Mouse (Mus musculus) left cerebral cortex, postnatal 25 days (tissue): ENCODE data around the gene Car6. TPM values are rescaled to one million over a fixed set of nuclear protein-coding genes. Genes with fewer than 3 reads are reported as not detected.
A peak's percentile ranks its signal among the peaks of the same experiment; 100 is the strongest.

Experiments
- DNase-seq, 2 experiments: peaks; one replicate each; pipeline ENCODE4 v3.0.0; 2022; ENCODE audit warnings: low spot score in 2 of 2, mixed read lengths in 1 of 2
- intact Hi-C: fragments of 180-260 bp; cut with DNase I; formaldehyde crosslinking; loops from one replicate; pipeline ENCODE4 v1.15.1; 2025
- total RNA-seq, 2 experiments: library from RNA; stranded (reverse); gene quantifications; 2 replicates each; pipeline ENCODE4 v1.2.3; 2021

The Car6 gene
- total RNA-seq, 2 experiments from 2014 or later = not detected

- intact Hi-C loops = no loop called here
- no peak for DNase-seq
Measured at GRCm38 (mm10) chr4:150204877-150205276, 3.7 kb upstream of the Car6 start.

- intact Hi-C loops = no loop called here
- no peak for DNase-seq
Measured at GRCm38 (mm10) chr4:150202702-150203101, 1.6 kb upstream of the Car6 start.

- no peak for DNase-seq
- intact Hi-C loops = no loop called here
Measured at GRCm38 (mm10) chr4:150198268-150198667, 2.9 kb downstream of the Car6 start.

- peak in 1 of 2 experiments; percentile 8 for DNase-seq
- intact Hi-C loops = no loop called here
Measured at GRCm38 (mm10) chr4:150193915-150194314, 7.2 kb downstream of the Car6 start.

GRCm38 (mm10) chr4:150192199-150192598 lies 8.9 kb downstream of the Car6 start:
- no peak for DNase-seq
- intact Hi-C loops = no loop called here

GRCm38 (mm10) chr4:150188236-150188635 lies 12.9 kb downstream of the Car6 start:
- no peak for DNase-seq
- intact Hi-C loops = no loop called here

GRCm38 (mm10) chr4:150181304-150181703 lies 19.8 kb downstream of the Car6 start:
- intact Hi-C loops = no loop called here
- DNase-seq = no peak

- no peak for DNase-seq
- intact Hi-C loops = no loop called here
Measured at GRCm38 (mm10) chr4:150178131-150178530, 23.0 kb downstream of the Car6 start.

GRCm38 (mm10) chr4:150177122-150177521 lies 24.0 kb downstream of the Car6 start:
- intact Hi-C loops = loop anchor here (2.0 kb wide), 1 partner anchor 72 kb away; no protein-coding TSS in a partner anchor
- DNase-seq = no peak

- intact Hi-C loops = loop anchor here (2.0 kb wide), 1 partner anchor 72 kb away; no protein-coding TSS in a partner anchor
- DNase-seq = peak; percentile 18 to 29
Measured at GRCm38 (mm10) chr4:150176535-150176934, 24.6 kb downstream of the Car6 start.

GRCm38 (mm10) chr4:150174027-150174426 lies 27.1 kb downstream of the Car6 start:
- DNase-seq = no peak
- intact Hi-C loops = no loop called here

- intact Hi-C loops = loop anchor here (2.0 kb wide), 1 partner anchor 46 kb away; no protein-coding TSS in a partner anchor
- DNase-seq = peak; percentile 35 to 38
Measured at GRCm38 (mm10) chr4:150173281-150173680, 27.9 kb downstream of the Car6 start.

- DNase-seq = no peak
- intact Hi-C loops = loop anchor here (2.0 kb wide), 1 partner anchor 47 kb away; no protein-coding TSS in a partner anchor
Measured at GRCm38 (mm10) chr4:150172107-150172506, 29.0 kb downstream of the Car6 start.

- DNase-seq = peak; percentile 11 to 38
- intact Hi-C loops = no loop called here
Measured at GRCm38 (mm10) chr4:150168406-150168805, 32.7 kb downstream of the Car6 start.

- no peak for DNase-seq
- intact Hi-C loops = no loop called here
Measured at GRCm38 (mm10) chr4:150164875-150165274, 36.3 kb downstream of the Car6 start.

GRCm38 (mm10) chr4:150162561-150163169 lies 38.5 kb downstream of the Car6 start:
- intact Hi-C loops = no loop called here
- no peak for DNase-seq

GRCm38 (mm10) chr4:150159458-150159857 lies 41.7 kb downstream of the Car6 start:
- intact Hi-C loops = no loop called here

GRCm38 (mm10) chr4:150157348-150157882 lies 43.7 kb downstream of the Car6 start:
- intact Hi-C loops = no loop called here
- no peak for DNase-seq

More at GRCm38 (mm10) chr4:150159458-150159857, 41.7 kb downstream of the Car6 start:
- DNase-seq = no peak

- DNase-seq = no peak
- intact Hi-C loops = no loop called here
Measured at GRCm38 (mm10) chr4:150155731-150156130, 45.4 kb downstream of the Car6 start.

GRCm38 (mm10) chr4:150155301-150155700 lies 45.8 kb downstream of the Car6 start:
- no peak for DNase-seq
- intact Hi-C loops = no loop called here

- intact Hi-C loops = no loop called here
- no peak for DNase-seq
Measured at GRCm38 (mm10) chr4:150152483-150152882, 48.6 kb downstream of the Car6 start.
